Mouse (Mus musculus): ENCODE measurements around the gene Dusp9. TPM values are rescaled to one million over a fixed set of nuclear protein-coding genes. Genes with fewer than 3 reads are reported as not detected.

Dusp9 gene
- polyA plus RNA-seq, 1 experiment from 2014 or later = 1.1 TPM

Other genes with a start within 250 kb of the Dusp9 start
- not detected in 2 replicates for gene Gm18336, start 240.7 kb upstream of the Dusp9 start, polyA plus RNA-seq (2015; fragmentation: Nextera tagmentation; extraction: Ambion mirVana)
- not detected in 2 replicates for gene Zfp92, start 228.3 kb upstream of the Dusp9 start, polyA plus RNA-seq (2015; fragmentation: Nextera tagmentation; extraction: Ambion mirVana)
- gene Trex2, start 204.1 kb upstream of the Dusp9 start, polyA plus RNA-seq (2015; fragmentation: Nextera tagmentation; extraction: Ambion mirVana) = not detected in 2 replicates
- 40.2 and 42.3 TPM in 2 replicates for gene Haus7, start 180.4 kb upstream of the Dusp9 start, polyA plus RNA-seq (2015; fragmentation: Nextera tagmentation; extraction: Ambion mirVana)
- gene Bgn, start 155.8 kb upstream of the Dusp9 start, polyA plus RNA-seq (2015; fragmentation: Nextera tagmentation; extraction: Ambion mirVana) = 98.9 and 99.9 TPM in 2 replicates
- gene Atp2b3, start 136.3 kb upstream of the Dusp9 start, polyA plus RNA-seq (2015; fragmentation: Nextera tagmentation; extraction: Ambion mirVana) = 0.14 and 0.22 TPM in 2 replicates
- 9.1 and 11.1 TPM in 2 replicates for gene Pnck, start 20.7 kb downstream of the Dusp9 start, polyA plus RNA-seq (2015; fragmentation: Nextera tagmentation; extraction: Ambion mirVana)
- 9.2 and 9.9 TPM in 2 replicates for gene Slc6a8, start 33.7 kb downstream of the Dusp9 start, polyA plus RNA-seq (2015; fragmentation: Nextera tagmentation; extraction: Ambion mirVana)
- gene Bcap31, start 76.8 kb downstream of the Dusp9 start, polyA plus RNA-seq (2015; fragmentation: Nextera tagmentation; extraction: Ambion mirVana) = 187 and 188 TPM in 2 replicates
- gene Abcd1, start 77.2 kb downstream of the Dusp9 start, polyA plus RNA-seq (2015; fragmentation: Nextera tagmentation; extraction: Ambion mirVana) = 18.0 and 19.4 TPM in 2 replicates
- gene Plxnb3, start 117.7 kb downstream of the Dusp9 start, polyA plus RNA-seq (2015; fragmentation: Nextera tagmentation; extraction: Ambion mirVana) = 0.54 and 0.71 TPM in 2 replicates
- gene Srpk3, start 135.0 kb downstream of the Dusp9 start, polyA plus RNA-seq (2015; fragmentation: Nextera tagmentation; extraction: Ambion mirVana) = 94.7 and 97.5 TPM in 2 replicates
- gene Idh3g, start 147.5 kb downstream of the Dusp9 start, polyA plus RNA-seq (2015; fragmentation: Nextera tagmentation; extraction: Ambion mirVana) = 523 and 569 TPM in 2 replicates
- gene Ssr4, start 147.6 kb downstream of the Dusp9 start, polyA plus RNA-seq (2015; fragmentation: Nextera tagmentation; extraction: Ambion mirVana) = 155 TPM in 2 replicates
- 0.32 and 0.45 TPM in 2 replicates for gene Pdzd4, start 185.6 kb downstream of the Dusp9 start, polyA plus RNA-seq (2015; fragmentation: Nextera tagmentation; extraction: Ambion mirVana)